Mouse (Mus musculus): ENCODE measurements around the gene Dnajc13. TPM values are rescaled to one million over a fixed set of nuclear protein-coding genes. Genes with fewer than 3 reads are reported as not detected.
A peak's percentile ranks its signal among the peaks of the same experiment; 100 is the strongest.

The Dnajc13 gene
- 37.9 and 39.7 TPM in 2 replicates for polyA plus RNA-seq (2015; fragmentation: Nextera tagmentation; extraction: Ambion mirVana)

DNA sequence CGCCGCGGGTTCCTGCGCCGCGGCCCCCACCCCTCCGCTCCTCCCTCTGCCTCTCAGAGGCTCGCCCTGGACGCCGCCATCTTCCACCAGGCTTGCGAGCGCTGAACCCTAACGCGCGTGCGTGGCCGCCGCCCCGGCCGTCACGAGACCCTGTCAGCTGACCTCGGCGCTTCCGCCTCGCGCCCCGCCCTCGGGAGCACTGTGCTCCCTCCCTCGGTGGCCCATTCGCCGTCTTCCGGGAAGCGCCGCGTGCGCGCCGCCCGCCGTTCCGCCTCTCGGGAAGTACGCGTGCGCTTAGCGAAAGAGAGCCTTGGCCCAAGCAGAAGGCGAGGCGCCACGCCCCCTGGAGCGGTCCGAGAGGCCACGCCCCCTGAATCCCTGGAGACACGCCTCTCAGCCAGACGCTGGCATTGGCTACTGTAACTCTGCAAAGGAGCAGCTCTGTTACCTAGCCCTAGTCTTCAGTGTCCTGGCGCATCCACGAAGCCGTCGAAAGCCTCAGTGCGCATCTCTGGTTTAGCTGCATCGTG lies at the start of gene Dnajc13:
Gene Dnajc13, minus strand, starts transcription at position 108 of the 530 bp plus-strand sequence.
- DNase-seq (ENCODE audit: low spot score): peak; percentile 98

- peak; percentile 78 for DNase-seq (ENCODE audit: low spot score)
Measured at GRCm38 (mm10) chr9:104306734-104307133, 44.0 kb upstream of the Dnajc13 start.

DNA sequence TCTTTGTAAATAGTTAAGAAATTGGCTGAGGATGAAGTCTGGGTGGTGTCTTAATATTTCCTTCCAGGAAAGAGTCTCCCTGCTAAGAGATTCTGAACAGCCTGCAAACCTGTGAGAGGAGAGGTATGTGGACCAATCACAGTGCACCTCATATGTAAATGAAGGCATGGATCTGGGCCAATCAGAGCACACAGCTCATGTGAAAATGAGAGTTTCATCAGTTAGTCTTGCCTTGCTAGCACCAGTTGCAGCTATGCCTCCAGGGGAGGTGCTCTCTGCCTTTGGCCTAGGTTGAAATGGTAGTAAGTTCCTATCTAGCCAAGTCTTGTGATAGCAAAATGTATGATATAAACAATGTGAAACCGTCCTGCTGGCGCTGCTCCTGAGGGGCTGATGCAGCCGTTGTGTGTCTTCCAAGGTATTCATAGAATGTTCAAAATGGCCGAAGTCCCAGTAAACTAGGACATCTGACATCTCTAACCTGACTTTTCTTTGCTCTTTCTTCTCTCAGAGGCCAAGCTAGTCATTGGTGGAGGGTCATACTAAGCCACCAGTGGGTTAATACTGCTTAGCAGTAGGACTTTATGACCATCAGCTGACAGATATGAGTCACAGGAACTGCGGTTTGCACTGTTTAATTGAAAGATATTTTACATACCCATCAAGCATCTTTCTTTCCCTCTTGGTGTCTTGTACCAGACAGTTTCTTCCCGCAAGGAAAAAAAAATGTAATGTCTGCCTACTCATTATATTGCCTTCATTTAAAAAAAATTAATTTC lies 42.8 kb upstream of the Dnajc13 start:
- no peak for DNase-seq (ENCODE audit: low spot score)

DNA sequence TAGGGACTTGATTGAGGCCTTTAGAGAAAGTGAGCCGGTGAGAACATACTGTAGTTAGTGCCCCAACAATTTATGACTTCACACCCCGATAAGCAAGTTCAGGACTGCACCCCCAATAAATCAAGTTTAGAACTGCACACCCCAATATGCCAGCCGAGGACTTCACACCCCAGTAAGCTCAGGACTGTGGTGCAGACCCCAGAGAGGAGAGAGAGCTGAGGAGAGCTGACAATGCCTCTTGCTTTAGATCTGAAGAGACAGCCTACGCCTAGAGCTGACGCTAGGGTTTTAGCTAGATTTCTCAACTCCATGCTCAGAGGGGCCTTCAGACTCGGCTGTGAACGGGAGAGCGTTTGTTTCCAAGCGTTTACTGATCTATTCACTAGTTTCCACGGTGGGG lies 42.1 kb upstream of the Dnajc13 start:
- no peak for DNase-seq (ENCODE audit: low spot score)

DNA sequence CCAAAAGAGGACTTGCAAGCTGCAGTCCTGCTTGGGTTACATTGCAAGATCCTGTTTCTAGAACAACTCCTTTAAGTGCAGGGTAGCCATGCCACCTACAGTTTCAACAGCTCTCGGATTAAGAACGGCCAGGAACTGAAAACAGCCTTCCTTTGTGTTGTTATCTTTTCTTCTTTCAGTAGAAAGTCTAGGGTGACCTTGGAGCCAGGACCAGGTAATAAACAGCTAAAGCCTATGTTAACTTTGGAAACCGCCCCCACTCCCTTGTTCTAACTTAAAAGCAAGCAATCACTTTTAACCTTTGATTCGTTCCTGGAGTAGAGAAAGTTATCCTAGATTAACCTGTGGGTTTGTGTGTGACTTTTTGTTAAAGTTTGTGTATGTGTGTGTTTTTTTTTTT lies 41.6 kb upstream of the Dnajc13 start:
- DNase-seq (ENCODE audit: low spot score): no peak

DNA sequence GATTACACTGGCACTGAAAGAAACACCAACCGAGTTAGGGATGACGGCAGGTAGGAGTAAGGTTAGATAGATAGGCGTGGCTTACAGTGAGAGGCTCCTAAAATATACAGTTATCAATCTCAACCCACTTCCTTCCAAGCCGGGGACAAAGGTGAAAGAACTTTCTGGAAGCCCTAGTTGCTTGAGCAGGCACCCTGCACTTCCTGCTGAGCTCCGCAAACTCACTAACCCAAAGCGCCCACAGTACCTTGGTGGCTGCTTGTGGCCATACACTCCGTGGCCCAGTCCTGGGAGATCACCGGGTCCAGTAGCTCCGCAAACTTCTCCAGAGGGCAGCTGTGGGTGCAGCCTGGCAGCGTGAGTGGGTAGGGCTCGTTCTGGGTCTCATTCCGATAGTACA lies 37.8 kb upstream of the Dnajc13 start:
- DNase-seq (ENCODE audit: low spot score): no peak

- no peak for DNase-seq (ENCODE audit: low spot score)
Measured at GRCm38 (mm10) chr9:104297041-104297440, 34.3 kb upstream of the Dnajc13 start.

- DNase-seq (ENCODE audit: low spot score): no peak
Measured at GRCm38 (mm10) chr9:104284934-104285333, 22.2 kb upstream of the Dnajc13 start.

DNA sequence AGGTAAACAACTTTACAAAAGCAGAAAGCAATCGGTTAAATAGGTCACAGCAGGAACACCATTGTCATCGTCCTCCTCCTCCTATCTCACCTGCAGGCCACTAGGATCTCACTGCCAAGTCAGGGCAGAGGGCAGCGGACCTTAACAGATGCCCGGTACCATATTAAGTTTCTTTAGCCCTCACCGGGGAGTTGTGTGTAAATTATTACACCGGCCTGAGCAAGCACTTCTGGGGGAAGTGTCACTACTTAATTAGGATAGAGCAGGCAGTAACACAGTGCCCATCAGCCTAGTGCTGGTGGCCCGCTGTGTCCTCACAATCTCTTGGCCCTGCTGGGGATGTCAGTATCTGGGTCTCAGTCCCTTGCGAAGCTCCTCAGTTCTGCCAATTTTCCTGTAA lies 19.8 kb upstream of the Dnajc13 start:
- no peak for DNase-seq (ENCODE audit: low spot score)

GRCm38 (mm10) chr9:104281737-104282136 lies 19.0 kb upstream of the Dnajc13 start:
- DNase-seq (ENCODE audit: low spot score): no peak

- no peak for DNase-seq (ENCODE audit: low spot score)
Measured at GRCm38 (mm10) chr9:104280725-104281495, 18.2 kb upstream of the Dnajc13 start.

- peak; percentile 60 for DNase-seq (ENCODE audit: low spot score)
Measured at GRCm38 (mm10) chr9:104277528-104278162, 14.9 kb upstream of the Dnajc13 start.

DNA sequence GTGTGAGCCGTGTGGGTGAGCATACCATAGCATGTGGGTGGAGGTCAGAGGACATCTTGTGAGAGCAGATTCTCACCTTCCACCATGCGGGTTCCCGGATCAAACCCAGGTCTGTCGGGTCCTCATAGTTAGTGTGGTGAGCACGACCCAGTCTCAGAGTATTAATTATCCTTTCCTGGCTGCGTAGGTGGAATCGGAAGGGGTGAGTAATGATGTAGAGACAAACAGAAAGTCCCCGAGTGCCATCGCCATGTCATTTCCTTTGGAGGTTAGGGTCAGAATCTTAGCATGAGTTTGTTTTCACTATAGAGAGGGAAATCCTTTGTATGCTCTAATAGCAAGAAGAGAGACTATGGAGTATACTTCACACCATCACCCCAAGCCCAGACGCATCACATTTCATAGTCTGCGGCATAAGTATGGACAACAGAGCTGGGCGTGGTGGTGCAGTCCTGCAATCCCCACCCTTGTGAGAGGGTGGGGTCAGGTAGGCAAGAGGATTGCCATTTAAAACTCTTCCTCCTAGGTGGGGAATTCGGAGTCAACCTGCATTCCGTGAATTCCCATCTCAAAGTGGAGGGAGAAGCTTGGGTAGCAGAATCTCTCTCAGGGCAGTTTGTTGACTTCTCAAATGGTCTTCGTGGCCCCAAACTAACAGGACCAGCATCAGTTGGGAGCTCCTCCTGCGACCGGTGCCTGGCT lies 12.5 kb upstream of the Dnajc13 start:
- DNase-seq (ENCODE audit: low spot score): no peak

DNA sequence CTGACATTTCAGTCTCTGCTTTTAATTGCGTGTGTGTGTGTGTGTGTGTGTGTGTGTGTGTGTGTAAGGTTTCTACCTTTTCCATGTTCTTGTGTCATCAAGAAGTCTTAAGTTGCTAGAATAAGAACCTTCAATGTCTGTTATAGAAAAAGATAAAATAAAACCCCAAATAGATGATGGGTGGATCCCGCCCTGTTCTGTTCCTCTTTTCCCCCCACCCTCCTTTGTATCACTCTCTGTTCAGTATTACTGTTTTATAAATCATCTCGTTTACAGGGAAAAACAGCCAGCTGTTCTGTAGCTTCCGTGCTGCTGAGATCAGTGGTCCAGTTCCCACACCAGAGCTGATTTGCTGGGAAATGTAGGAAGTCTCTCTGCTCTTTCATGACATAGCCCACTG lies 9.3 kb upstream of the Dnajc13 start:
- no peak for DNase-seq (ENCODE audit: low spot score)

- DNase-seq (ENCODE audit: low spot score): no peak
Measured at GRCm38 (mm10) chr9:104271642-104272041, 8.9 kb upstream of the Dnajc13 start.

DNA sequence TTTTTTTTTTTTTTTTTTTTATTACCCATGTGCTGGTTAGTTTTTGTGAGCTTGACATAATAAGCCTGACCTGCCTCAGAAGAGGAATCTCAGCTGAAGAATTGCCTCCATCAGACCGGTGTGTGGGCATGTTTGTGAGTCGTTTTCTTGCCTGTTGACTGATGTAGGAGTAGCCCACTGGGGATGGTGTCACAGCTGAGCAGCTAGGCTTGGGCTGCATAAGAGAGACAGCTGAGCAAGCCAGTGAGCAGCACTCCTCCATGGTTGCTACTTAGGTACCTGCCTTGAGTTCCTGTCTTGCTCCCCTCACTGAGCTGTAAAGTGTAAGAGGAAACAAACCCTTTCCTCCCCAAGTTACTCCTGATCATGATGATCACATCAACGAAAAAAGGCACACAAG lies 7.2 kb upstream of the Dnajc13 start:
- no peak for DNase-seq (ENCODE audit: low spot score)

GRCm38 (mm10) chr9:104269349-104269871 lies 6.7 kb upstream of the Dnajc13 start:
- no peak for DNase-seq (ENCODE audit: low spot score)

- DNase-seq (ENCODE audit: low spot score): no peak
Measured at GRCm38 (mm10) chr9:104264567-104264966, 1.8 kb upstream of the Dnajc13 start.

DNA sequence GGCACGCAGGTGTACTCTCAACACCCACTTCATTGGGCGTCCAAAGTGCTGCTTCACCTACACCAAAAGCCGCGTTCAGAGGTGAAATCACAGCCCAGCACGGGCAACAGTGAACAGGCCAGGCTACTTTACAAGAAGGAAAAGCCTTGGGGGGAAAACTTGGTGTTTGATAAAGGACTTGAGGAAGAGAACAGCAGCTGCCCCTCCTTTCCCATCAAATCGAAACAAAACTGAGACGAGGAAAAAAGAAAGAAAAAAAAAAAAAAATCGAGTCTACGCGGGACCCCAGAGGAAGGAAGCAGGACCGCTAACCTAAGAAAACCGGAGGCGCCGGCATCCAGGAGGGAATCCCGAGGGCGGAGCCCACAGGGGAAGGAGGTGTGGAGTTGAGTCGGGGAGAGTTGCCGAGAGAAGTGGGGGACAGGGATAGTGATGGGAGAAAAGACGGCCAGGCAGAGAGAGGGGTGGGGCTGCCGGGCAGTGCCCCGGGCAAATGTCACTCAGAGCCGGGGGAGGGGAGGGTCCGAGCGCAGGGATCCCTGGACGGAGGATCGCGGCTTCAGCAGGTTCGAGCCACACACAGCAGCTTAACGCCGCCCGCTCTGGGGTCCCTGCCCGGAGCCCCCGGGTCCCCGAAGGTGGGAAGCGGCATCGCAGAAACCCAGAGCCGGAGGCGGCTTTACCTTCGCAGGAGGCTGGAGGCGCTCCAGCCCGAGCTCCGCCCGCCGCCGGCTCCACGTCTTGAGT lies 541 bp downstream of the Dnajc13 start:
- no peak for DNase-seq (ENCODE audit: low spot score)

- no peak for DNase-seq (ENCODE audit: low spot score)
Measured at GRCm38 (mm10) chr9:104260306-104260705, 2.4 kb downstream of the Dnajc13 start.

Data from thymus, postnatal 0 days (tissue).